Mouse (Mus musculus): ENCODE data around the gene Fxyd7.

Gene Fxyd7

GRCm38 (mm10) chr7:31077885-31078445 lies 26.7 kb upstream of the Fxyd7 start:
- intact Hi-C loops (cut with DNase I): loop anchor here (10.0 kb wide), 1 partner anchor 203 kb away; no protein-coding TSS in a partner anchor

GRCm38 (mm10) chr7:31077470-31077869 lies 26.2 kb upstream of the Fxyd7 start:
- intact Hi-C loops (cut with DNase I): loop anchor here (10.0 kb wide), 1 partner anchor 203 kb away; no protein-coding TSS in a partner anchor

DNA sequence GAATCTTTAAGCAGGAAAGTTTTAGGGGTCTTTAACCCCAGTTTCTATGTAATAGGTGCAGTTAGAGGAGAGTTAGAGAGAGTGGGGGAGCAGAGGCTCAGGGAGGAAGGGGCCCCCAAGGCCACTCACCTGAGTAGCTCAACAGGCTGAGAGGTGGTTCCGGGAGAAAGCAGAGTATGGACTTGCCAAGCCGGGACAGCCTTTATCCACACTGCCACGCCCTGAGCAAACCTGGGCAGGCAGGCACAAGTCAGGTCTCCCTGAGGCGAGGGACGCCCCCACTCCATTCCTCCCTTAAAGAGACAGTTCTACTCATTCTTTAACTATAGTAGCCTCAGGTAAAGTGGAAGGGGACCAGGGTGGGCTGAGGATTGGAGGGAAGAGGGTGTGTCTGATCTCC lies 25.2 kb upstream of the Fxyd7 start, which contains the start of gene Fxyd3:
TSS of gene Fxyd3 (minus strand) at position 213 of the 400 bp plus-strand sequence.
- intact Hi-C loops (cut with DNase I): loop anchor here (10.0 kb wide), 1 partner anchor 202 kb away; no protein-coding TSS in a partner anchor

DNA sequence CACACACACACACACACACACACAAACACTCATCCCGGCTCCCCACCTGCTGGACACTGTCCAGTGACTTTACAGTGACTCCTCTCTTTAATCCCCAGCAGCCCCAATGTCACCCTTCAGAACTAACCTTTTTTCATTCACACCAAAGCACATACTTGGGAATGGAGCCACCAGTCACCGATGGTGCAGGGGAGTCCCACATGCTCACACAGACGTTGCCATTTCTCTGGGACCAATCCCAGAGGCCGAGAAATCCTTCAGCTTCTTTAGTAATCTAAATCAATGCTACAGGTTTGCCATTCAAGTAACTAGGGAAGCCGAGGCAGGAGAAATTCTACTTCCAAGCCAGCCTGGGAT lies 23.4 kb upstream of the Fxyd7 start:
- intact Hi-C loops (cut with DNase I): loop anchor here (10.0 kb wide), 1 partner anchor 200 kb away; no protein-coding TSS in a partner anchor

DNA sequence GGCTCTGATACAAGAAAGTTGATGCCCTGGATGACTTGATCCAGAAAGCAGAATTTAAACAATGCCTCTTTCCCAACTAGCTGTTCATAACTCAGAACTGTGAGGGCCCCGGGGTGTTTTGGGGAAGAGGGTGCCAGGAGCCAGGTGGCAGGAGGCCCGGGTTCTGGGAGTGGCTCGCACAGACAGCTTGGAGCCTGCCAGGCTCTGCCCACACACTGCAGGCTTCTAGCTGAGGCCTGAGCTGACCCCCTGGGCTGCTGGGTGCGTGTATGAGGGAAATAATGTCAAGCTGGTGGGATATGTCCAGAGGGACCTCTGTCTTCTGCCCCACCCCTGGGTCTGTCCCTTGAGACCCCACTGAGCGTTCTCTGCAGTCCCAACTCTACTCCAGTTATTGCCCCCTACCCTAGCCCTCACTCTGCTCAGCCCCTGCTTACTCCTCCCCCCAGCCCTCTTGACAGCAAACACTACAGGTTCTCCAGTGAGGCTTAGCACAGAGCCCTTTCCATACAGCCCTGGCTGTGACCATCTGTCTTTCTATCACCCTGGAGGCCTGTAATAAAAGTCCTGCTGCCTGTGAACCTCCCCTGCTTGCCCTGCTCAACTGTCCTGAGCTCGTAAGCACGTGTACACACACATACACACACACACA lies 22.9 kb upstream of the Fxyd7 start:
- intact Hi-C loops (cut with DNase I): loop anchor here (10.0 kb wide), 1 partner anchor 199 kb away; no protein-coding TSS in a partner anchor

DNA sequence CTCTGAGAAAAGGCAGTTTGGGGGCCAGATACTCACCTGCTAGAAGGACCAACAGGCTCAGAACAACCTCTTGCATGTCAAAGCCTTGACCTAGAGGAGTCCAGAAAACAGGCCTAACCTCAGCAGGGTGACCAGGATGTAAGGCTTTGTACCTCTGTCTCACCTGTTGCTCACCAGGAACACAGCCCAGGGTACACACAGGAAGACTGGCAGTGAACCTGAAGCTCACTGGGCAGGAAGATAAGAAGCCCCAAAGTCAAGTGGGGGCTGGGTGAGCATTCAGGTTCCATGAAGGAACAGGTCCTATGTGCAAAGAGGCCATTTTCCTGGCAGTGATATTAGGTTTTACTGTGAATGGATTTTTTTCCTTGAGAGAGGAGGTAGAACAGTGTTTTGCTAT lies 22.3 kb upstream of the Fxyd7 start:
- intact Hi-C loops (cut with DNase I): loop anchor here (10.0 kb wide), 1 partner anchor 199 kb away; no protein-coding TSS in a partner anchor

DNA sequence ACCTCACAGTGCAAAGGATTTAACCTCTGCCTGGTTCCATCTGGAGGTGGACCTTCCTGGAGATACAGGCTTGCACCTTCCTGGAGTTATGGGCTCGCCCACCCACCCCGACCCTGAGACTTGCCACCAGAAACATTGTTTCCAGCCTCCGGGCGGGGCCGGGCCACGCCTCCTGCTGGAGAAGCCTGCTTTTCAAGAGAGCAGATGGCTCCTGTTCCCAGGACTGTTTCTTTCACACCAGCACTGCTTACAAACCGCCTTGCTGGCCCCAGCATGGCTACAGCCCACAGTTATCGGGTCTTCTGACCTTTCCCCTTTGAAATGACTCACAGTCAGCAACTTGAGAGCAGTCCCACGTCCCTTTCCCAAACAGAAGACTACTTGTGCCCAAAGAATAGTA lies 21.1 kb upstream of the Fxyd7 start:
- intact Hi-C loops (cut with DNase I): loop anchor here (10.0 kb wide), 1 partner anchor 198 kb away; no protein-coding TSS in a partner anchor

GRCm38 (mm10) chr7:31070324-31070723 lies 19.1 kb upstream of the Fxyd7 start:
- intact Hi-C loops (cut with DNase I): loop anchor here (10.0 kb wide), 1 partner anchor 196 kb away; no protein-coding TSS in a partner anchor

DNA sequence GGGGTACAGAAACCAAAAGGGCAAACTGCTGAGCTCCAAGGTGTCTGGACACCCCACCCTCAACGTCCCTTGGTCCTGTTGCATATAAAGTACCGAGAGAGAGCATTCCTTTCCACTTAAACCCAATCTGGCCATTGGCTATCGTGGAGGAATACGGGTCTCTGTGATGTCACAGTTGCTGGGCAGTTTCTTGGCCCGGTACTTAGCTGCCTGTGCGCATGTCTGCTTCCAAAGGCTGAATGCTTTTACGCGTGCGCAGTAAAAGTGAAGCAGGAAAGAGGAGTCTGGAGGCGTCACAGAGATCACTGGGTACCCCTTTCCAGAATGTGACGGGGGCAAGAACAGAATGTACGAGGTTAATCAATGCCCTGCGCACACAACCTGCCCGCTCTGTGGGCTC lies 18.2 kb upstream of the Fxyd7 start:
- intact Hi-C loops (cut with DNase I): no loop called here

DNA sequence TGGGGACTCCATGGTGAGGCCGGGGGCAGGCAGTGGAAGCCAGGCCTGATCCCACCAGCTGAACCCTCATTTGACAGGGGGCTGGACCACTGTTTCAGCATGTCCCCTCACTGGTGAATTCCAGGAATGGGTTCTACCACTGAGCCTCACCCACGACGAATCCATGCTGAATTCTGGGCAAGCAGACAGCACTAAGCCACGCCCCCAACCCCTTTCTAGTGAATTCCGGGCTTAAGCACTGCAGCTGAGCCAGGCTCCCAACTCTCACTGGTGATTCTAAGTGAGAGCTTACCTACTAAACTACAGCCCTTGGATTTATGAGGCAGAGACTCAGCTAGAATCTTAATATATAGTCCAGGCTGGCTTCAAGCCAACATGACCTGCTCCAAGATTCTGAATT lies 16.6 kb upstream of the Fxyd7 start:
- intact Hi-C loops (cut with DNase I): no loop called here

GRCm38 (mm10) chr7:31063074-31063560 lies 11.8 kb upstream of the Fxyd7 start:
- intact Hi-C loops (cut with DNase I): no loop called here

DNA sequence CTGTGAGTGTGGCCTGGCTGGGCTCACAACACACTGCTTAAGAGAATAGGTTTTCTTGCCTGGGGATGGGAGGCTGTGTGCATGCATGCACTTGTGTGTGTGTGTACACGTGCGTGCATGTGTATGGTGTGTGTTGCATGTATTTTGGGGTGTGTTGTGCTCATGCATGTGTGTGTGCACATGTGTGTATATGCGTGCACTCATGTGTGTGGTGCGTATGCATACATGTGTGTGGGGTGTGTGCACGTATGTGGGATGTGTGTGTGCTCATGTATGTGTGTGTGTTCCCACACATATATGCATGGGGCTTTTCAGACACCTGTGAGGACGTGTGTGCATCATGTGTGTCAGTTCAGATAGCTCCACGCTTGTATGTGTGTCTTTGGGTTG lies 9.3 kb upstream of the Fxyd7 start:
- intact Hi-C loops (cut with DNase I): no loop called here

DNA sequence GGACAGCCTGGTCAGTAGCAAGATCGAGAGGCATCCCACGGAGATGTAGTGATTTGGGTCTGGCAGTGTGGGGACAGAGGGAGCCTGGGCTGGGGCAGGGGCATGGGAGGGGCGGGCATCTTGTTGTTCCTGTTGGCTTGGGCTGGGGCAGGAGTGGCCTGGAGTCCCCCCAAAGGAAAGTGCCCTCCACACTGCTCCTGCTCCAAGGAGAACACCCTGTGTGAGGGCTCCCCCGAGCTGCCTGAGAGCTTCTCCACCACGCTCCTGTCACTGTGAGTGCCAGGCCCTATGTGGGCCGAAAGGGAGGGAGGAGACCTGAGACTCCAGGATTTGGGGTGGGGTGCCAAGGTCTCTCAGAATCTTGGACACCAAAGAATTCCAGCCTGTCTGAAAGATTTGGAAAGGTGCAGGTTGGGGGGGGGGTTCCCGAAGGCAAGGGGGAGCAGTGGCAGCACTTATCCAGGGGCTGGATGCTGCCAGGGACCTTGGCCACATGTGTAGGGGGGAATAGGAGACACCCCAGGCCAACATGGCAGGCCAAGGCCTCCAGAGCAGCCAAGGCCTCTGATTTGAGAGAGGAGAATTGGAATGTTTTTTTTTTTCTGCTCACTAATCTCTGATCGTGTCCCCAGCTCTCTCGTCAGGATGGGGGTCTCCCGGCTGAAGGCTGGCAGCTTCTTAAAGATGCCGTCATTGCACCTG lies 8.8 kb upstream of the Fxyd7 start:
- intact Hi-C loops (cut with DNase I): loop anchor here (5.0 kb wide), 1 partner anchor 37 kb away; no protein-coding TSS in a partner anchor

GRCm38 (mm10) chr7:31059108-31059507 lies 7.8 kb upstream of the Fxyd7 start, which contains the start of gene Lgi4:
TSS of gene Lgi4 (plus strand) at chr7:31059342.
- intact Hi-C loops (cut with DNase I): loop anchor here (5.0 kb wide), 1 partner anchor 38 kb away; no protein-coding TSS in a partner anchor

DNA sequence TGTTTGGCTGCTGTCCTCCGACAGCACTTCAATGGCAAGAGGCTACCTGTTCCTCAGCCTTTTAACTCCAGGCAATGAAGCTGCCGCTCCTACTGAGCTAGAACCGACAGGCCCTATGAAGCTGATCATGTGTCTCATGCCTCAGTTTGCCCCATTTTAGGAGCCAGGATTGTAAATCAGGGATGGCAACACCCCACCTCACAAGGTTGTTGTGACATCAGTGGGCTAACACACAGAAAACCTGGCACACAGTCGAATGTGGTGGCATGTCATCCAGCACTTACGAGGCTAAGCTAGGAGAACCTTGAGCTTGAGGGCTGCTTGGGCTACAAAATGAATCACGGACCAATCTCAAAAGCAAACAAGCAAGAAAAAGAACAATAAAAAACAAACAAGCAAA lies 6.9 kb upstream of the Fxyd7 start:
- intact Hi-C loops (cut with DNase I): loop anchor here (5.0 kb wide), 1 partner anchor 39 kb away; no protein-coding TSS in a partner anchor

- intact Hi-C loops (cut with DNase I): loop anchor here (5.0 kb wide), 1 partner anchor 40 kb away; no protein-coding TSS in a partner anchor
Measured at GRCm38 (mm10) chr7:31057730-31058129, 6.5 kb upstream of the Fxyd7 start.

- intact Hi-C loops (cut with DNase I): loop anchor here (5.0 kb wide), 1 partner anchor 40 kb away; no protein-coding TSS in a partner anchor
Measured at GRCm38 (mm10) chr7:31057071-31057470, 5.8 kb upstream of the Fxyd7 start, which contains the start of gene Fxyd1. TSS of gene Fxyd1 (minus strand) at chr7:31057199.

- intact Hi-C loops (cut with DNase I): loop anchor here (5.0 kb wide), 1 partner anchor 41 kb away; no protein-coding TSS in a partner anchor
Measured at GRCm38 (mm10) chr7:31056448-31056847, 5.2 kb upstream of the Fxyd7 start.

GRCm38 (mm10) chr7:31055883-31056282 lies 4.6 kb upstream of the Fxyd7 start:
- intact Hi-C loops (cut with DNase I): loop anchor here (5.0 kb wide), 1 partner anchor 41 kb away; no protein-coding TSS in a partner anchor

DNA sequence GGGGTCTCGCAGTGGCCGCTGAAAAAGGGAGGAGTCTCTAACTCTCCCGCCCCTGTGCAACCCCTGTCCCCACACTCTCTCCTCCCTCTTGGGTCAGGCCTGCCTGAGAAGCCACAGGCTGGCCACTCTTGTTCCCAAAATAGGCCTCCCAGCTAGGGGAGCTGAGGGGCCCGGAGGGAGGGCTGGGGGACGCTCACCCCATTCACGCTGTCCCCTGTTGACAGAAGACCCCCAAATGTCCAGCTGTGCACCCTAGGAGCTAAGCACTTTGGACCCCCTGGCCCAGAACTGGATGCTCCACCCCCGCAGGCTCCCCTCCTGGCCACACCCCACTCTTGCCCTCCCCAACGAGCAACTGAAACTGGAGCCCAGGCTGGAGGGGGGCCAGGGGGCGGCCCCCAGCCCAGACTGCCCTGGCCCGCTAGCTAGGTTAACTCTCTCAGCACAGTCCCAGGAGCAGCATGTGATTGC lies 4.1 kb upstream of the Fxyd7 start:
- intact Hi-C loops (cut with DNase I): loop anchor here (5.0 kb wide), 1 partner anchor 42 kb away; no protein-coding TSS in a partner anchor

Measured in adrenal gland (tissue).